Mouse (Mus musculus) heart, adult 2 months (tissue): ENCODE measurements around the gene Cntn2.

Source experiments
- CTCF ChIP-seq: fragments of 200-600 bp; IDR thresholded peaks from 2 replicates; pipeline ENCODE4 v1.8.1; 2022; ENCODE audit warnings: antibody characterized with exemption, mild to moderate bottlenecking, moderate library complexity
- EP300 ChIP-seq: fragments of 200-500 bp; IDR thresholded peaks from 2 replicates; pipeline ENCODE4 v1.6.1; 2011; ENCODE audit warnings: low read depth, low read length, control low read depth; ENCODE audit not compliant: insufficient read depth
- POLR2A ChIP-seq: fragments of 200-500 bp; IDR thresholded peaks from 2 replicates; pipeline ENCODE4 v1.6.1; 2011; ENCODE audit warnings: mild to moderate bottlenecking, low read depth, low read length, control low read depth; ENCODE audit not compliant: insufficient read depth

DNA sequence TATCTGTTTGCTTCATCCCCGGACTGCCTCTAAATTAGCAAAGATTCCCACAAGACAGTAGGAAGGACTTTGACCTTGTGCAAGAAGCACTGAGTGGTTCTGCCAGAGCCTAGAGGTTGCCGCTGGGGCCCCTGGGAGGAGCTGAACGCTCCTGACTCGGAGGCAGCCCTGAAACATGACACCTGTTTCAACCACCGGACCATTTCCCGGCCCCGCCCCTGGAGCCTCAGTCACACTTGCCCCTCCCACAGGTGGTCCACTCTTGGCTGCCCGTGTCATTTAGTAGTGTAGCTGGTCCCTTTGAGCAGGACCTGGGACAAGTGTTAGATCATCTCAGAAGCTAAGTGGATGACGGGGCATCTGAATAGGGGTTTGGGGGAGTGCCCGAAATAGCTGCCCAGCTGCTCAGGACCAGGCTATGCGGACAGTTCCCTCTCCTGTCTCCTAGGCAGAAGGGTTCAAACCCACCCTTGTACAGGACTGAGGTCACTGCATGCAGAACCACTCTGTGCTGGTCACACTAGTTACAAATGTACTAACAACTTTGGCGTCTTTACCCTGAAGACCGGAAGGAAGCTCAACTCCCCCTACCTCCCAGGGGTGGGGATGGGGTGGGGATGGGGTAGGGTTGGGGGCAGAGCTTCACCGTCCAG lies 1.8 kb downstream of the Cntn2 start:
- TF ChIP-seq CTCF = no peak
- no peak for TF ChIP-seq POLR2A
- no peak for TF ChIP-seq EP300
